Mouse (Mus musculus) adrenal gland, postnatal 36 days (tissue): ENCODE data around the gene Tmem170. TPM values are rescaled to one million over a fixed set of nuclear protein-coding genes. Genes with fewer than 3 reads are reported as not detected.
A peak's percentile ranks its signal among the peaks of the same experiment; 100 is the strongest.

Experiments
- DNase-seq, 2 experiments: peaks; one replicate each; pipeline ENCODE4 v3.0.0; 2021; ENCODE audit warnings: mixed read lengths in 1 of 2
- long read RNA-seq, 2 experiments: library from polyadenylated mRNA; stranded (forward); transcript quantifications; one replicate each; pipeline ENCODE4 v2.0.0; 2021; ENCODE audit warnings: borderline sequencing depth in 2 of 2
- total RNA-seq, 2 experiments: library from RNA; stranded (reverse); gene quantifications; 2 replicates each; pipeline ENCODE4 v1.2.3; 2021

Tmem170 gene
- 1 to 10 TPM; 6.6 to 6.9 TPM for total RNA-seq
- long read RNA-seq, experiment 1, partial matches to known transcripts, result 0 of 2 reads
- long read RNA-seq, experiment 1, other reads (novel, unspliced or antisense), result 1 of 2 reads
- long read RNA-seq, experiment 2, partial matches to known transcripts, result 0 of 2 reads
- long read RNA-seq, experiment 2, other reads (novel, unspliced or antisense), result 1 of 2 reads

DNA sequence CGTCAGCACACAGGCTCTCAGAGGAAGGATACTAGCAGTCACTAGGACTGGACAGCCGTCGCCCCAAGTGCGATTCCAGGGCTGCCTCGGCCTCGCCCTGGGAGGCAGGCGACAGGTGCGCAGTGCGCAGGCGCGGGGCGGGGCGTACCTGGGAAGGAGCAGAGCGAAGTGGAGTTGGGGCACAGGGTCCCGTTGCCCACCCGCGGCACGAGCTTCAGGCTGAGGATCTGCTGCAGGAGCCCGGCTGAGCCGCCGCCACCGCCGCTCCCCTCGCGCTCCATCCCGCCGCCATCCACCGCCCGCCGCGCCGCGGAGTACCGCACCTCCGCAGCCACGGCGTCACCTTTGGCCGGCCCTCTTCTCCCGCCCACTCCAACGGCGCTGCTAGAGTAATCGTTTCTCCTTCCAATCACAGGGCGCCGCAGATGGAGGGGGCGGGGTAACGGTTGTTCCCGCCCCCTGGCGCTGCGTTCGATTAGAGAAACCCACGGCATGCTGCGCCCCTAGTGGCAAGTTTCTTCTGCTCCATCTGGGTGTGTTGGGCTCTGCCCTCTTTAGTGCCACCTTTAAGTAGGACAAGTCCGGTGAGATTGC lies at the start of gene Tmem170:
TSS of gene Tmem170 (minus strand) at position 396 of the 594 bp plus-strand sequence.
- peak; percentile 96 to 98 for DNase-seq

DNA sequence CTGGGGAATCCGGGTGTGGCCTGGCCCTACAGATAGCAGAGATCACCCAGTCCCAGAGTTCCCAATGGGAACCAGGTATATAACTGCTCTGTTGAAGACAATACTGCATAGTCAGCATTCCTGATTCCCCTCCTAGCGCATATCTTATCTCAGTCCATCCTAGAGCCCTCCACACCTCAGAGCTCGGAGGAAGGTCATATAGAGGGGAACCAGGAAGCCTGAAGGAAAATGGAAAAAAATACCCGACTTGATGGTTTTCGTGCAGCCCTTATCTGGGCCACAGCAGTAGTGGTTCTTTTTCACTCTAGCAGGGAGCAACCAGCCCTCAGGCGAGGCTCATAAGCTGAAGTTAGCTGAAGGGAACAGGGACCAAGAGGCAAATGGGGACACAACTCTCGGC lies 48.4 kb upstream of the Tmem170 start:
- DNase-seq, result no peak

DNA sequence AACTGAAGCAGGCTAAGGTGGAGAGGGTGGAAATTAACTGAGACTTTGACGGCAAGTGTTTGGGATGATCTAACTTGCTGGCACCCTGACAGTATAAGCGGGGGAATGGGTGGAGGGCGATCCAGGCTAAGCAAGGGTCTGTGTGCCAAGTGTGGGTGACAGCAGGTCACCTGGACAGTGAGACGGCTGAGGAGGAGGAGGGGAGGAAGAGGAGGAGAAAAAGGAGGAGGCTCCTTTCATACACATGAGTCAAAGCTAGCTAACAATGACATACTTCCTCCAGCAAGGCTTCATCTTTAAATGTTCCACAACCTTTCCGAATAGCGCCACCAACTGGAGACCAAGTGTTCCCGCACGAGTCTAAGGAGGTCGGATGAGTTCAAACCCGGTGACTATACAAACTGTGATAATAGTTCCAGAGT lies 46.8 kb upstream of the Tmem170 start:
- DNase-seq, result peak; percentile 61 to 76

DNA sequence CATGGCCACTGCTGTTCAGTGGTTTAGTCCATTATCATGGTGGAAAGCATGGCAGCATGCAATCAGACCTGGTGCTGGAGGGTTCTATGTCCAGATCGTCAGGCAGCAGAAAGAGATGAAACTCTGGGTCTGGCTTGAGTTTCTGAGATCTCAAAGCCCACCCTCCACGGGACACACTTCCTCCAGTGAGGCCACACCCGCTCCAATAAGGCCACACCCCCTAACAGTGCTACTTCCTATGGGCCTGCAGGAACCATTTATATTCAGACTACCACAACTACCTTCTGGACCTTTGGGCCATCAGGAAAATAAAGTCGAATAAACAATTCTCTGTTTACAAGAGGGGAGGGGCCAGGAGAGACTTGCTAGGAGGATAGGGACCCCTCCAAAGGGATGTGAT lies 44.4 kb upstream of the Tmem170 start:
- no peak for DNase-seq

DNA sequence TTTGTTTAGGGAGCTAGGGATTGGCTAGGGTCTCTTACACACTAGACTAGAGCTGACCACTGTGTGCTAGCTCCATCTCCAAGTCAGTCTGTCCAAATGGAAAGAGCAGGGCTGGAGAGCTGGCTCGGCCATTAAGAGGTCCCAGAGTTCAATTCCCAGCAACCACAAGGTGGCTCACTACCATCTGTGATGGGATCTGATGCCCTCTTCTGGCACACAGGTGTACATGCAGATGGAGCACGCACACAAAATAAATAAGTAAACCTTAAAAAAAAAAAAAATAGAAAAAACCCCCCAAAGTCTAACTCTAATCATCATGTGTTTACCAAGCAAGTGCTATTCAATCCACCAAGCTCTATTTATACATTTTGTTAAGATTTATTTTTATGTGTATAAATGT lies 43.1 kb upstream of the Tmem170 start:
- DNase-seq, result no peak

DNA sequence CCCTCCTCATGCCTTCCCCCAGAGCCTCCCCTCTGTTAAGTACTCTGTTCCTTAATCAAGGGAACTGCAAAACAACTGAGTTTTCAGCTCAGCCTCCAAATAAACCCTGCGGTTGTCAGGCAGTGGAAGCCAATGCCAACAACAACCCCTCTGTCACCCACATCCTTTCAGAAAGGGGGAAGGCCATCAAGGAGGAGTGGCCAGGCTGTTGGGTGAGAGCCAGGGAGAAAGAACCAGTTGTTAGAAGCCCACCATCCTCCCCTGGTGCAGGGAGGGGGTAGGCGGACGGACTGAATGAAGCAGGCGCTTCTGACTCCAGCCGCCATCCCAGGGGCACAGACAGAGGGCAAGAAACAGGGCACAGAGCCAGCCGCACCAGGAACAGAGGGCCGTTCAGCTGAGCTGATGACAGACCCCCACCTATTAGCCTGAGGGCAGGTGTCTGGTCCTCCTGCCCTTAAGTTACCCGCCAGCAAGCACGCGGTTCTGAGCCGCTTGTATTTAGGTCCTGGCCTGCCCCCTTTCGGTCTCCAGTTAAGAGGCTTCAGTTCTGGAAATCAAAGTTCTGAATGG lies 36.4 kb upstream of the Tmem170 start:
- no peak for DNase-seq

DNA sequence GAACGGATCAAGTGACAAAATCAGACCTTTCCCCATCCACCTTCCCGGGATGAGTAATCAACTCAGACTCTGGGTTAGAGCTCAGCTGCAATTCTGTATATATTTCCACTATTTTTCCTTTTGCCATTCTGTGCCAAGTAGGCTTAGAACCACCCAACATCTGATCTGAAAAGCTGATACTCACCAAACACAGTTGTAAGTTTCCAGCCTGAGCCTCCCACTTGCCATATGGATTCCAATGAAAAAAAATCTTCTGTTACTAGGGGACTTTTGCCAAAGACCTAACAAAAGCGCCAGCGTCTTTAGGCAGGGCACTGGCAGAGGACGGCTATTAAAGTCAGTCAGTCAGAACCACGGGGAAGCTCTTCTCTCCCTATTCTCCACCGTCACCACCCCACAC lies 35.0 kb upstream of the Tmem170 start:
- no peak for DNase-seq

DNA sequence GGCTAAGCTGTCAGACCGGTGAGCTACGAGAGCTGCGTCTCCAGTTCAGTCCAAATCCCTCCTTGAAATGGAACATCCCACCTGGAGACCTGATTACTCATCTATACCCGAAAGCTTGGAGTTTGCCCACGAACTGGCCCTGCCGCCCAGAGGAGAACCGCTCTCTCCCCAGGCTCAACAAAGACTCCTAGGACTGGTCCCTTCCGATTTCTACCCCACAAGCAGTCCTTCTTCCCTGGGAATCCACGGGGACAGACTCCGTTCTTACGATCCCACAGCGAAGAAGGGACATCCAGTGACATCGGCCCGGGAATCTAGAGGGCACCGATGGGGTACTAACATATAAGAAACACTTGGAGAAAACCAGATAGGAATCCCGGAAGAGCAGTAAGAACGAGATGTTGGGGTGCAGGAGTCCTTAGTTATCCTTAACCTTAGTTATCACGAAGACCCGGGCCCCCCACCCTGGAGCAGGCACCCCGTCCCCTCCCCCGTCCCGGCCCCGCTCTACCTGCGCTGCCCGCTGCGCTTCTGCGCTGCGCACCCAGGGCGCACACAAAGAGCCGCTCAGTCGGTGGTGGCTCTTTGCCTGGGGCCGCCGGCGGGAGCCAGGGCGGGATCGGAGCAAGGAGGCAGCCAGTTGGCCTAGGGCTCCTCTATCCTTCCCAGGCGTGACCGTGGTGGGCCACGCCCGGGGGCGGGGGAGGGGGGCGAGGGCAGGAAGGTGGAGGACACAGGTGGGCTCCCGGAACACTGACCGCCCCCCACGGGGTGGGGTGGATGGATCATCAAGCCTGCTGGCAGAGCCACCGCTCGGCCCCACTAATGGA lies 33.3 kb upstream of the Tmem170 start, which contains the start of gene Chst5:
TSS of gene Chst5 (minus strand) at position 827 of the 830 bp plus-strand sequence.
- no peak for DNase-seq

DNA sequence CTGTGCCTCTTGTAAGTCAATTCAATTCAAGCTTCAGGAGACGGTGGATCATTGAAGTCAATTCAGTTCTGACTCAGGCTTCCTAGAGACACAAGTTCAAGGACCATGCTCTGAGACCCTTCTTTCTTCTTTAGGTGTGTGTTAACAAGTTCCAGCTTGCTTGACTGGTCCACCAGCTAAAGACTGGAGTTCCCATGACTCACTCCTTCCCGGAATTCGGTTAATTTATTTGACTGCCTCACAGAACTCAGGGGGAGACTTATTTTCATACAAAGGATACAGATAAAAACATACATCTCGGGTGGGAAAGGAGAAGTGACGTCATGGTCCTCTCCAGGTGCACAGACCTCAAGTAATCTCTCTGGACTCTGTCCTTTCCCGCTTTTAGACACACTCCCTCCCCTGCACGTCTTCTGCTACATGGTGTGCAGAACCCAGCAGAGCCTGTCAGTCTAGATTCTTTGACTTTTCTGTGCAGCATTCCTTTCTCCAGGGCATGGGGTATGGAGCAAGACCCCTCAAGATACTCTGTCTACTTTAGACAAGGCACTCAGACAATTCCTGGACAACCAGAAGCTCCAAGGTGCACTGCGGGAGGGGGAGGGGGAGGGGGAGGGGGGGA lies 29.1 kb upstream of the Tmem170 start:
- DNase-seq, result no peak

DNA sequence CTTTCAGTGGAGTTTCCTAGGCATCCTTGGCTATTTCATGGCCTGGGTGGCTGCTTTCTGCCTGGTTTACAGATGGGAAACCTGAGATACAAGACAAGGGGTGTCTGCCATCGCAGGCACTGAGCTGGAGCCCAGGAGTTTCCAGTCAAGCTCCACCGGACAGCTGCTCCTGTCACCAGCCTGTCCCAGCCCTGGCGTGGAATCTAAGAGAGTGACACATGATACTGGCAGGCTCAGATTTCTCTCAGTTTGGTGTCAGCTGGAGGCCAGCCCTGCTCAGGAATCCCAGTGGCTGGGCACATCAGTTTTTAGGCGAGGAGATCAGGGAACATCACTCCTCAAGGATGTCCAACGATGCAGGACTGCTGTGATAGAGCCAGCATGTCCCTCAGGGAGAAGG lies 25.5 kb upstream of the Tmem170 start:
- DNase-seq, result no peak

DNA sequence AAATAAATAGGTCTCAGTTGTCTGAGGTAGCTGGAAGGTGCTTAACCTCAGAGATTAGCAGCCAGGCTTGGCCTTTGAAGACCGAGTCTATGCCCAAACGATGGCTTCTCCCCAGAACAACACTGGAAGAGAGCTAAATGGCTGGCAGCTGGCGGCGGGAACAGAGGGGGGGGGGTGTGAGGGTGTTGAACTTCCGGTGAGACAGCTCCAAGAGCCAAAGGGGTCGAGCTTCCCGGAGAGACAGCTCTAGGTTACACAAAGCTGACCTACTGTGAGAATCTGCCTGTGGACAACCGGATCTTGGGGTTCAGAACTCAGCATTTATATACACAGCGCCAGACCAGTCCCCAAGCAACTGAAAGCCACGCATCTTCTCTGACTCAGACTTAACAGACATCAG lies 22.0 kb upstream of the Tmem170 start:
- no peak for DNase-seq

DNA sequence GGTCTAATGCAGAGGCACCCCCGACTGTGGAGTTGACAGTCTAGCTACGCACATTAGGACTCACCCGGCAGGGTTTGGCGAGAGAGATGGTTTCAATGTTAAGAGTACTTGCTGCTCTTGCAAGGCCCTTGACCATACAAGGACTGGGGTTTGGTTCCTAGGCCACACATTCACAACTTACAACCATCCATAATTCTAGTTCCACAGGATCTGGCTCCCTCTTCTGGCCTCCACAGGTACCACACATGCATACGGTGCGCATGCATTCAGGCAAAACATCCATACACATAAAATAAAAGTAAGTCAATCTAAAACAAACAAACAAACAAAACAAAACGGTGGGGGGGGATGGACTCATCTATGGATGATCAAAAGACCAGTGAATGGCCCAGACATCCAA lies 18.4 kb upstream of the Tmem170 start:
- no peak for DNase-seq

DNA sequence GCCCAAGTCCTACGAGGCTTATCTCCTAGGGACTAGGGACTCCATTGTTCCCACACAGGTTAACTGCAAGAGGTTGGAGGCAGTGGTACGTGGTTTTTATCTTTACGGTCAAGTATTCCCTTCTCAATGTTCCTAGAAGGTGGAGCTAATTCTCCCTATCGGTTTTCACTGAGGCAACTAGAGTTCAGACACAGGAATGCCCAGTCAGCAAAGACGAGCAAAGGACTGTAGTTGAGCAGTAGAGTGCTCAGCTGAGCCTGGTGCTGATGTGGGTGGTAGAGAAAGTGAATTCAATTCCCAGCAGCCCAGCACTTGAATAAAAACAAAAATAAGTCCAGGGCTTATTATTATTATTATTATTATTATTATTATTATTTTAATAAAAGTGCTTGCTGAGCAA lies 16.1 kb upstream of the Tmem170 start:
- no peak for DNase-seq

DNA sequence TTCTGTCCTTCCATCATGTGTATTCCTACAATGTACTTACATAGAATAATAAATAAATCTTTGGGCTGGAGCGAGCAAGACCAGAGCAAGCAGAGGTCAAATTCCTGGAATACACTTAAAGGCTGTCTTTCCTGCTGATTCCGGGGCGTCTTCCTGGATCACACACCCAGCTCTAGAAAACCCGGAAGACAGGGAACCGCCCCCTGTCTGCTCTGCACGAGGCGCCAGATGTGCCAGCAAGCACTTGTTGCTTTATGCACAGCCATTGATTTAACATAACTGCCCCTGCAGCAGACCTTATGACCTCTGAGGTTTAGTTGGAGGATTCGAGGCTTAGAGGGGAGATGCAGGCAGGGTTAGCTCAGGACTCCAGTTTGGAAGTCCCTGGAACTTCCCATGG lies 15.4 kb upstream of the Tmem170 start:
- no peak for DNase-seq

DNA sequence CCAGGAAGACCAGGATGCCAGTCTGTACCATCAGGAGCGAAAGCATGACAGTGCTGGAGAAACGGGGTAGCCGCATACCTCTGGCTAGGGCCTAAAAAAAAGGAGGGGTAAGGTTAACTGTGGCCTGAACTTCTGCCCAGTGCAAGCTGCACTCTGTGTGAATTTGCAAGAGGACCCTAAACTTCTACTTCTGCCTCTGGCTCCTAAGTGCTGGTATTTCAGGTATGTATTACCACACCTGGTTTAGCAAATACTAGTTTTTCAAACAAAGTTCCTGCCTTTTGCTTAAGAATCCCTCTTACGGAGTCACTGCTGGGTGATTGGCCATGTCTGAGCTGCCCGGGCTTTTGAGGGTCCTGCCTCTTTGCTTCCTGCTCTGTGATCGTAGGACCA lies 14.4 kb upstream of the Tmem170 start:
- DNase-seq, result no peak

DNA sequence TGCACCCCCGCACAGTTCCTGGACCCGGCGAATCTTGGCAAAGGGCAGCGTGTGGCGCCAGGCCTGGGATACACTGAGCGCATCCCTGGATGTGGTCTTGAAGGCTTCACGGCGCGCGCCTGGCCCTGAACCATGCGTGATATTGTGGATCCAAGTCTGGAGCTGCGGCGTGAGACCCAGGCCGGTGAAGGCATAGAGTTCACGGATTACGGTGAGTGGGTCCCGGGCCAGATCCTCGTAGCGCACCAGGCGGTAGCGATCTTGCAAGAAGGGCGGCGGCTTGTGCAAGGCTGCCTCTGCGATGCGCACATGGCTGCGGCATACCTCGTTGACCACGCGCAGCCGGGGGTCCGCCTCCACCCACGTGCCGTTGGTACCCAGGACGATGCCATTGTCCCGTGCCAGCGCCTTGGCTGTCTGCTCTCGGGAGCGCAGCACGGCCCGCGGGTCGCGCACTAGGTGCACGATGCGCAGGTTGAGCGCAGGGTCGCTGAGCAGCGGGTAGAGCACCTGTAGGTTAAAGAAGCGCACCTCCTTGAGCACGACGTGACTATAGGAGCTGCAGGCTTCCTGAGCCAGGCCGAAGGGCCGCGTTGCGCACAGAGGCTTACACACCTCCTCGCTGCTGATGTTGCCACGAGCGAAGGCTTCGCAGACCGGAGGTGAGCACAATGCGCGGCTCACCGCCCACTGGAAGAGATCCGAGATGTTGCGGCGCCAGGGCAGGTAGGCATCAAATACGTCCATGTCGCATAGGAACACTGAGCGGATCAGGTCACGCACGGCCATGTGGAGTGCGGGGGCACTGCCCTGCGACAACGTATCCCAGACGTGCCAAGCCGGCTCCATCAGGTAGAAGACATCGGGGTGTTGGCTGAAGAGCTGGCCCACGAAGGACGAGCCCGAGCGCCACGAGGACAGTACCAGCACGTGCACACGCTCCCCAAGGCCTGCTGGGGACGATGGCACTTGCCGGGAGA lies 13.7 kb upstream of the Tmem170 start:
- DNase-seq, result no peak

DNA sequence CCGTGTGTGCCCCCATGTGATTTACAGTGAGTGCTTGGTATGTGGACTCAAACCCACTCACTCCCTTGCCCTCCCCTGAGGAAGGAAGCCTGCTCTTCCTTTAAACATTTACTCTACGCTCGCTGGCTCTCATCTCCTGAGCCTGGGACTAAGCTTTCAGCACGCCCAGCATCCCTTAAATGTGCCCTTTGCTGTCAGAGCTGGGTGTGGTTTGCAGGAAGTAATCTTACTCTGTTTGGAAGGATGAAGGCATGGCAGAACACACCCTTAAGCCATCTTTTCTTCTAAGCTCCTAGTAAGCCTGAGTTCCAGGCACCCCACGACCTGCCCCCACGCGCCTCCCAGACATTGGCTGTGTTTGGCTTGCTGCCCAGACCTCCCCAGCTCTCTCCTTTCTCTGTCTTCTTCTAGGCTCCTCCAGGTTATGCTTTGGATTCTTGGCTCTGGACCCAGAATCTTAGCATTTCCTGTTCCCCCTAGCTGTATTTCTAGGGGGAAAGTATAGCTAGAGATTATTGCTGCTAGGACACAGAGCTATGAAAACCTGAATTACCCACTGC lies 11.6 kb upstream of the Tmem170 start:
- DNase-seq, result peak in 1 of 2 experiments; percentile 21

DNA sequence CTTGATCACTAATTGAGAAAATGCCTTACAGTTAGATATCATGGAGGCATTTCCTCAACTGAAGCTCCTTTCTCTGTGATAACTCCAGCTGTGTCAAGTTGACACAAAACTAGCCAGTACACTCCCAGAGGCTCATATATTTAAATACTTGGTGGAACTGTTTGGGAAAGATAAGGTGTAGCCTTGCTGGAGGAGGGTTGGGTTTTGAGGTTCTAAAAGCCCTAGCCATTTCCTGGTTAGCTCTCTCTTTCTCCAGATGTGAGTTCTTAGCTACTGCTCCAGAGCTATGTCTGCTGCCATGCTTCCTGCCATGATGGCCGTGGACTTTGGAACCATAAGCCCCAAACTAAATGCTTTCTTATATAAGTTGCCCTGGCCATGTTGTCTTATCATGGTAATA lies 10.9 kb upstream of the Tmem170 start:
- no peak for DNase-seq

DNA sequence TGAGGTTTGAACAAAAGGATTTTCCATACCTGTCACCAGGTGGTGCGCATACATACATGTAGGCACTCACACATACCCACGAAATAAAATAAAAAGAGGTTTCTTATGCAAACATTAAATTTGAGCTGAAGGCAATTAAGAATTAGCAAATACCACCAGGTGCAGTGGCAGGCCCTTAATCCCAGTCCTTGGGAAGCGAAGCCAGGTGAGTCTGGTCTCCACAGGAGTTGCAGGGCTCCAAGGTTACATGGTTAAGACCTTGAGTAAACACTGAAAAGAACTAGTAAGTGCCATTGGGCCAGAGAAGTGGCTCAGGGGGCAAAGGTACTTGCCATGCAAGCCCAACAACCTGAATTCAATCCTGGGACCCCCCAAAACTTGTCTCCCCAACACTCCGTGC lies 7.1 kb upstream of the Tmem170 start:
- no peak for DNase-seq

DNA sequence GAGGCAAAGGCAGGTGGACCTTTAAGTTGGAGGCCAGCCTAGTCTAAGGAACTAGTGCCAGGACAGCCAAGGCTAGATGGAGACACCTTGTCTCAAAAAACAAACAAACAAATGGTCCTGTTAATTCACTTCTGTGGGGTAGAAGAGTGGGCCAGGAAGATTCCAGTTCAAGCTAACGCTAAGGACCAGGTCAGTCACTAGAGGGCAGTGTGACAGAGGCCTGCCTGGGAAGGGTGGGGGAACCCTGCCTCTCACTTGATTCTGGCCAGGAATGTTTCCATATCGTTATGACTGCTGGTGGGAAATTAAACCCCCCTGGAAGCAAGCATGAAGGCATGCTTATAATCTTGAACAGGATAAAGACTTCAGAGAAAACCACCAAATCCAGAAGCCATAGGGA lies 5.0 kb upstream of the Tmem170 start:
- peak; percentile 58 to 71 for DNase-seq

DNA sequence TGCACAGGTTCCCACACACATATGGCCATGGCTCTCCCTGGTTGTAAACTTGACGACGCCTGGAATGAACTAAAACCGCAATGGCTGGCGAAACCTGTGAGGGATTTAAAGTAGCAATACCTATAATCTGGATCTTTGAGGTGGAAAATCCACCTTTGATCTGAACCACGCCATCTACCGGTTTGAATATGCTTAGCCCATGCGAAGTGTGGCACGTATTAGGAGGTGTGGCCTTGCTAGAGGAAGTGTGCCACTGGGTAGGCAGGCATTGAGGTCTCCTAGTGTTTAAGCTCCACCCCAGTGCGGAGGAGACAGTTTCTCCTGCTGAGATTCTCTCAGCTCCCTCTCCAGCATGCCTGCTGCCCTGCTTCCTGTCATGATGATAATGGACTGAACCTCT lies 1.2 kb upstream of the Tmem170 start:
- DNase-seq, result no peak
